Mouse (Mus musculus) left cerebral cortex, postnatal 14 days (tissue): ENCODE measurements around the gene Ric3. TPM values are rescaled to one million over a fixed set of nuclear protein-coding genes. Genes with fewer than 3 reads are reported as not detected.
A peak's percentile ranks its signal among the peaks of the same experiment; 100 is the strongest.

Experiments used
- DNase-seq, 2 experiments: peaks; one replicate each; pipeline ENCODE4 v3.0.0; 2021 to 2022; ENCODE audit warnings: low spot score in 2 of 2, mixed read lengths in 1 of 2
- intact Hi-C: fragments of 180-260 bp; cut with DNase I; formaldehyde crosslinking; loops from one replicate; pipeline ENCODE4 v1.15.1; 2025
- total RNA-seq, 2 experiments: library from RNA; stranded (reverse); gene quantifications; 2 replicates each; pipeline ENCODE4 v1.2.3; 2021

Ric3 gene
- total RNA-seq, 2 experiments from 2014 or later = 49.3 to 53.5 TPM

GRCm38 (mm10) chr7:109072326-109072725 lies 10.8 kb downstream of the Ric3 start:
- intact Hi-C loops = no loop called here

GRCm38 (mm10) chr7:109069641-109070040 lies 13.5 kb downstream of the Ric3 start:
- intact Hi-C loops = no loop called here
- no peak for DNase-seq

More at GRCm38 (mm10) chr7:109072326-109072725, 10.8 kb downstream of the Ric3 start:
- no peak for DNase-seq

- intact Hi-C loops = no loop called here
- DNase-seq = no peak
Measured at GRCm38 (mm10) chr7:109059536-109059935, 23.6 kb downstream of the Ric3 start.

- intact Hi-C loops = no loop called here
- DNase-seq = no peak
Measured at GRCm38 (mm10) chr7:109050831-109051230, 32.3 kb downstream of the Ric3 start.

- intact Hi-C loops = no loop called here
- no peak for DNase-seq
Measured at GRCm38 (mm10) chr7:109045876-109046275, 37.3 kb downstream of the Ric3 start.

GRCm38 (mm10) chr7:109039445-109039844 lies 43.7 kb downstream of the Ric3 start:
- DNase-seq = no peak
- intact Hi-C loops = loop anchor here (5.0 kb wide), 1 partner anchor 383 kb away; no protein-coding TSS in a partner anchor

GRCm38 (mm10) chr7:109038987-109039386 lies 44.1 kb downstream of the Ric3 start:
- intact Hi-C loops = loop anchor here (5.0 kb wide), 1 partner anchor 383 kb away; no protein-coding TSS in a partner anchor
- no peak for DNase-seq

- DNase-seq = no peak
- intact Hi-C loops = loop anchor here (5.0 kb wide), 1 partner anchor 384 kb away; no protein-coding TSS in a partner anchor
Measured at GRCm38 (mm10) chr7:109038121-109038735, 44.9 kb downstream of the Ric3 start.

- intact Hi-C loops = no loop called here
- no peak for DNase-seq
Measured at GRCm38 (mm10) chr7:109032054-109032453, 51.1 kb downstream of the Ric3 start.

GRCm38 (mm10) chr7:109031331-109031730 lies 51.8 kb downstream of the Ric3 start:
- intact Hi-C loops = no loop called here
- DNase-seq = no peak

- intact Hi-C loops = loop anchor here (5.0 to 10.0 kb wide), 2 partner anchors 78 to 215 kb away; partner anchors contain the start of gene Tub
- DNase-seq = no peak
Measured at GRCm38 (mm10) chr7:109029961-109030465, 53.1 kb downstream of the Ric3 start.

- peak; percentile 83 to 84 for DNase-seq
- intact Hi-C loops = loop anchor here (5.0 to 10.0 kb wide), 2 partner anchors 76 to 213 kb away; partner anchors contain the start of gene Tub
Measured at GRCm38 (mm10) chr7:109028204-109028603, 54.9 kb downstream of the Ric3 start.

GRCm38 (mm10) chr7:109027721-109028120 lies 55.4 kb downstream of the Ric3 start:
- no peak for DNase-seq
- intact Hi-C loops = loop anchor here (5.0 to 10.0 kb wide), 2 partner anchors 75 to 213 kb away; partner anchors contain the start of gene Tub

GRCm38 (mm10) chr7:109026976-109027375 lies 56.2 kb downstream of the Ric3 start:
- intact Hi-C loops = loop anchor here (5.0 to 10.0 kb wide), 2 partner anchors 75 to 212 kb away; partner anchors contain the start of gene Tub
- DNase-seq = no peak

- no peak for DNase-seq
- intact Hi-C loops = loop anchor here (5.0 to 10.0 kb wide), 2 partner anchors 73 to 211 kb away; partner anchors contain the start of gene Tub
Measured at GRCm38 (mm10) chr7:109025743-109026142, 57.4 kb downstream of the Ric3 start.

GRCm38 (mm10) chr7:109021428-109021827 lies 61.7 kb downstream of the Ric3 start:
- intact Hi-C loops = loop anchor here (2.0 to 10.0 kb wide), 2 partner anchors 55 to 207 kb away; no protein-coding TSS in a partner anchor
- DNase-seq = peak; percentile 81 to 84

- intact Hi-C loops = no loop called here
- no peak for DNase-seq
Measured at GRCm38 (mm10) chr7:109019243-109019642, 63.9 kb downstream of the Ric3 start.

GRCm38 (mm10) chr7:109016378-109016923 lies 66.7 kb downstream of the Ric3 start:
- intact Hi-C loops = no loop called here
- no peak for DNase-seq

GRCm38 (mm10) chr7:109014851-109015250 lies 68.3 kb downstream of the Ric3 start:
- intact Hi-C loops = no loop called here
- peak in 1 of 2 experiments; percentile 51 for DNase-seq

GRCm38 (mm10) chr7:109012998-109013625 lies 70.0 kb downstream of the Ric3 start:
- intact Hi-C loops = no loop called here

More at GRCm38 (mm10) chr7:109012998-109013625, 70.0 kb downstream of the Ric3 start:
- peak; percentile 58 to 68 for DNase-seq
